Mouse (Mus musculus) forebrain, postnatal 0 days (tissue): ENCODE data around the gene Hrh2. TPM values are rescaled to one million over a fixed set of nuclear protein-coding genes. Genes with fewer than 3 reads are reported as not detected.

Experiments
- ATAC-seq: fragments of 200-750 bp; cut with Nextera tagmentation; 2 replicates; pipeline ENCODE4 v1.8.0; 2017; ENCODE audit warnings: mild to moderate bottlenecking, moderate library complexity
- DNase-seq: peaks from one replicate; pipeline ENCODE4 v3.0.0-alpha.2; 2015
- H3K27ac ChIP-seq: fragments of 300-500 bp; sonication (generic); 2 replicates; pipeline ENCODE4 v1.5.1; 2014; ENCODE audit warnings: low read depth, mild to moderate bottlenecking, antibody characterized with exemption, low read length, moderate library complexity, mixed read lengths
- H3K27me3 ChIP-seq: fragments of 300-500 bp; sonication (generic); 2 replicates; pipeline ENCODE4 v1.6.1; 2014; ENCODE audit warnings: mild to moderate bottlenecking, low read length, mixed read lengths; ENCODE audit not compliant: insufficient read depth
- H3K36me3 ChIP-seq: fragments of 300-500 bp; sonication (generic); 2 replicates; pipeline ENCODE4 v1.6.1; 2014; ENCODE audit warnings: mild to moderate bottlenecking, moderate library complexity; ENCODE audit not compliant: insufficient read depth
- H3K4me1 ChIP-seq: fragments of 300-500 bp; sonication (generic); 2 replicates; pipeline ENCODE4 v1.6.1; 2014; ENCODE audit warnings: antibody characterized with exemption; ENCODE audit not compliant: insufficient read depth
- H3K4me2 ChIP-seq: fragments of 300-500 bp; sonication (generic); 2 replicates; pipeline ENCODE4 v1.6.1; 2014; ENCODE audit warnings: low read depth, mild to moderate bottlenecking, moderate library complexity
- H3K4me3 ChIP-seq: fragments of 300-500 bp; sonication (generic); 2 replicates; pipeline ENCODE4 v1.5.1; 2014; ENCODE audit warnings: low read depth, low read length, mixed read lengths
- H3K9ac ChIP-seq: fragments of 300-500 bp; sonication (generic); 2 replicates; pipeline ENCODE4 v1.6.1; 2014; ENCODE audit warnings: mild to moderate bottlenecking
- H3K9me3 ChIP-seq: fragments of 300-500 bp; sonication (generic); 2 replicates; pipeline ENCODE4 v1.6.1; 2016; ENCODE audit warnings: low read length
- CTCF ChIP-seq: sonication (generic); IDR thresholded peaks from 2 replicates; pipeline ENCODE4 v1.5.1; 2016; ENCODE audit warnings: antibody characterized with exemption, control low read depth, low read depth
- WGBS: fragments of 180-500 bp; shearing (Covaris S2); extraction: QIAGEN DNeasy Blood & Tissue Kit; methylation state at CpG from one replicate; pipeline ENCODE4 v1.1.7; 2014; 5-methylcytosine and 5-hydroxymethylcytosine counted together
- polyA plus RNA-seq: library from polyadenylated mRNA; unstranded; fragments of >200 nt; fragmentation: Nextera tagmentation; extraction: Ambion mirVana; gene quantifications from 2 replicates; pipeline ENCODE4 v1.2.1, GENCODE M21; 2015
- total RNA-seq: library from RNA; depleted of rRNA; stranded (reverse); fragments of >200 nt; gene quantifications from 2 replicates; pipeline ENCODE4 v1.2.3, GENCODE M21; 2014

Gene Hrh2
- total and polyA plus RNA-seq, 2 experiments from 2014 or later = 1.3 to 2.5 TPM

GRCm38 (mm10) chr13:54258231-54258743 is 66.4 kb downstream of the Hrh2 start:
- 0 out of 2 replicates have a peak overlapping the region, but pooled peaks have one; percentile 14 for H3K9ac ChIP-seq

DNA sequence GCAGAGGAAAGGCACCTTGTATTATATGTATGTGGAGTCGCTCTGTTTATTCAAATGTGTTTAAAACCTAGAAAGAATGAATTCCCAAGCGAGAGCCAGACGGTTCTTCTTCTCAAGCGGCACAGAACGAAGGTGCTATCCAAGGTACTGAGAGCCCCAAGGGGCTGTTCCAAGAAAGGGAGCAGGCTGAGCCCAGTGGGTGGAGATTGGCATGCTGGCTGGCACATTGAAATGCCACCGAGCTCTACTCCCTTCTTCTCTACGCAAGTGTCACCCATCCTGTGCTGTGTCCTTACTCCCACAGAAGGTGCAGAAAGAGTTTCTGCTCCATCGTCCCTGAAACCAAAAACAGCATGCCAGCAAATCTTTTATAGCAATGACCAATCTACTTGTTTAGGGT is 68.4 kb downstream of the Hrh2 start:
- TF ChIP-seq CTCF = no peak
- 29% methylated on average over 8 of the region's 8 CpGs for WGBS
- no peak for DNase-seq
- Histone ChIP-seq H3K9ac (no peak overlapping the region), H3K36me3 (no peaks in the 10 kb centered on the region), H3K27me3 (no peaks in the 10 kb centered on the region), H3K4me1 (peaks cover 12% of the 10 kb centered on the region; the same call in 1 of the 2 replicates), H3K4me2 (no peak overlapping the region), H3K27ac (no peak overlapping the region), H3K9me3 (no peaks in the 10 kb centered on the region), H3K4me3 (no peak overlapping the region)
- no peak for ATAC-seq

More at GRCm38 (mm10) chr13:54258231-54258743, 66.4 kb downstream of the Hrh2 start:
- Histone ChIP-seq H3K4me3 (no peak overlapping the region), H3K4me2 (no peak overlapping the region), H3K36me3 (no peaks in the 10 kb centered on the region), H3K27me3 (no peaks in the 10 kb centered on the region), H3K4me1 (peaks cover 12% of the 10 kb centered on the region; the same call in 1 of the 2 replicates), H3K27ac (no peak overlapping the region), H3K9me3 (no peaks in the 10 kb centered on the region)
- TF ChIP-seq CTCF = no peak
- ATAC-seq (no peak), DNase-seq (no peak)
- 47% methylated on average over 8 of the region's 8 CpGs for WGBS

- ATAC-seq (no peak), DNase-seq (no peak)
- no peak overlapping the region for H3K4me3 ChIP-seq
- WGBS = 92% methylated on average over 15 of the region's 15 CpGs
- no peaks in the 10 kb centered on the region for H3K36me3 ChIP-seq
- no peaks in the 10 kb centered on the region for H3K27me3 ChIP-seq
- H3K4me2 ChIP-seq = no peak overlapping the region
- H3K9me3 ChIP-seq = no peaks in the 10 kb centered on the region
- no peak overlapping the region for H3K27ac ChIP-seq
- H3K4me1 ChIP-seq = peaks cover 21% of the 10 kb centered on the region
- TF ChIP-seq CTCF = no peak
- H3K9ac ChIP-seq = no peak overlapping the region
These were observed 71.0 kb downstream of the Hrh2 start for GRCm38 (mm10) chr13:54262741-54263510.

DNA sequence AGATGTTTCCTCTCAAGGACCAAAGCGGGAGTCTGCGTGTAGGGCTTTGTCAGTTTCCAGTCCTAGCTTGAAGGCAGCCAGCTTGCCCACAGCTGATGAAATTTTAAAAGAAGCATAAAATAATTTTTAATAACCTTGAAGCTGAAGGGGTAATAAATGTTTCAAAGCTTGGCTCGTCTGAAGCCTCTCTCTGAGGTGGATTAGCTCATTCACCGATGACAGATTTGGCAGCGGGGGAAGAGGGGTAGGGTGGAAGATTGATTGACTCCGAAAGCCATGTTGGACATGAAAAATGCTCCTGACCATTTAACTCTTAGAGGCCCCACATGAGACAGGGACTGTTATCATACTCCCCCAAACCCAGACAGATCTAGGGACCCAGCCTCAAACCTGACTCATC is 71.7 kb downstream of the Hrh2 start:
- 73% methylated on average over 6 of the region's 6 CpGs for WGBS
- no peak overlapping the region for H3K4me3 ChIP-seq
- ATAC-seq = no peak
- DNase-seq = no peak
- peaks cover 17% of the 10 kb centered on the region for H3K4me1 ChIP-seq
- no peak overlapping the region for H3K9ac ChIP-seq
- no peaks in the 10 kb centered on the region for H3K27me3 ChIP-seq
- no peaks in the 10 kb centered on the region for H3K36me3 ChIP-seq
- no peaks in the 10 kb centered on the region for H3K9me3 ChIP-seq
- H3K27ac ChIP-seq = no peak overlapping the region
- no peak for TF ChIP-seq CTCF
- H3K4me2 ChIP-seq = no peak overlapping the region

DNA sequence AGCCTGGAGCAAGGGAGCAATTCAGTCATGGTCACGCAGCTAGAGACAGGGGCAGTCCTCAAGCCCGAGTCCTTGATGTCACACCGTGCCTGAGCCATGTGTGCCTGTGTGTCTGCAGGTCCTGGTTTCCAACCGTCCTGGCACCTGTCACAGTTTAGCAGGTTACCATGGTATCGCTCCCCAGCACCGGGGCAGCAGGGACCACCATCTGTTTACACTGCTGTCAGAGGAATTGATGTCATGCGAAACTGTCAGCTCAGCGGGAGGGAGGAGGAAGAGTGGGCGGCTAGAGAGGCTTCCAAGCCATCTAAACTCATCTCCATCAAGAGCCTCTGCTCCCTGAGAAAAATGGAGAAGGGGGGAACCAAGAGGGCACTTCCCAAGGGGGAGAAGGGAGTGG is 74.5 kb downstream of the Hrh2 start:
- 26% methylated on average over 9 of the region's 9 CpGs for WGBS
- H3K4me1 ChIP-seq = peaks cover 11% of the 10 kb centered on the region
- H3K4me2 ChIP-seq = no peak overlapping the region
- peak; percentile 77 for ATAC-seq
- H3K4me3 ChIP-seq = no peak overlapping the region
- no peaks in the 10 kb centered on the region for H3K9me3 ChIP-seq
- no peak for TF ChIP-seq CTCF
- H3K9ac ChIP-seq = no peak overlapping the region
- no peaks in the 10 kb centered on the region for H3K27me3 ChIP-seq
- no peaks in the 10 kb centered on the region for H3K36me3 ChIP-seq
- peak overlapping the region; percentile 29; the same call in 1 of the 2 replicates for H3K27ac ChIP-seq
- peak; percentile 79 for DNase-seq

DNA sequence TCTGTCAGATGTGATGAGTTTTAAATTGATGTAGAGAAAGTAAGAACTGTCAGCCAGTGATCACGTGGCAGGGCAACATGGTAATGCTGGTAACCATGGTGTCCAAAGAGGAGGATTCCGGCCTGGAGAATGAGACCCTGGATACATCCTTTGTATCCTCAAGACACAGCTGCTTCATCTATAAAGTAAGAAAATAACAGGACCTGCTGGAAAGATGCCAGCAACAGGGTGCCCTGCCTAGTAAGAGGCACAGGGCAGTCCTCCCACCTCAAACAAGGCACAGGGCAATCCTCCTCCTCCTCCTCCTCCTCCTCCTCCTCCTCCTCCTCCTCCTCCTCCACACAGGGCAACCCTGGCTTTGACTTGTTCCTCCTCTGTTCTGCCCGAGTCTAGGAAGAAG is 77.2 kb downstream of the Hrh2 start:
- whole genome bisulfite sequencing = 27% methylated on average over 3 of the region's 3 CpGs
- H3K9ac ChIP-seq = no peak overlapping the region

DNA sequence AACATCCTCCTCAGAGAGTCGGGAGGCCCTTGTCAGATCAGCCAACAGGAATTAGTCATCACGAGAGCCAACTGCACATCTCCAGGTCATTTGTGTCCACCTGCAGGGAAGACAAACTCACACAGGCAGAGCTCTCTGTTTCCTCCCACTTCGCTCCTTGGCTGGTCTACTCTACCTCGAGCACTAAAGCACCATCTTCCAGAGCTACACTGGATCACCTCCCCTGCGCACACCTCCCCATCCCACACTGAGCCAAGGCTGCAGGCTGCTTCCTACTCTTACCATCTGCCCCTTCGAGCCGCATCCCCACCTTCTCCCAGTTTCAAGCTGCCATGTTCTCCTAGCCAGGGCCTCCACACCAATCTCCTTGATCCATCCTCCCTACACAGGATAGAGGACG is 77.7 kb downstream of the Hrh2 start:
- Histone ChIP-seq H3K9me3 (no peaks in the 10 kb centered on the region), H3K27ac (no peak overlapping the region), H3K36me3 (no peaks in the 10 kb centered on the region), H3K27me3 (no peaks in the 10 kb centered on the region), H3K4me2 (no peak overlapping the region), H3K9ac (no peak overlapping the region), H3K4me3 (no peak overlapping the region), H3K4me1 (peaks cover 11% of the 10 kb centered on the region)
- ATAC-seq (peak; percentile 42), DNase-seq (no peak)
- TF ChIP-seq CTCF = no peak
- WGBS = 56% methylated on average over 8 of the region's 8 CpGs

More for the DNA sequence above, 77.2 kb downstream of the Hrh2 start:
- peaks cover 11% of the 10 kb centered on the region for H3K4me1 ChIP-seq
- DNase-seq (no peak), ATAC-seq (no peak)
- no peaks in the 10 kb centered on the region for H3K9me3 ChIP-seq
- TF ChIP-seq CTCF = no peak
- no peaks in the 10 kb centered on the region for H3K36me3 ChIP-seq
- H3K27me3 ChIP-seq = no peaks in the 10 kb centered on the region
- no peak overlapping the region for H3K4me3 ChIP-seq
- H3K4me2 ChIP-seq = no peak overlapping the region
- no peak overlapping the region for H3K27ac ChIP-seq
